Mouse (Mus musculus) lung, postnatal 0 days (tissue): Measurements from ENCODE around the gene Acat3. TPM values are rescaled to one million over a fixed set of nuclear protein-coding genes. Genes with fewer than 3 reads are reported as not detected.
"Not testable (repeated sequence)": the region's sequence is repeated elsewhere in the genome, so short reads cannot be mapped to it uniquely, and the experiment has no call there.

ENCODE experiments used
- ATAC-seq: fragments of 200-750 bp; cut with Nextera tagmentation; 2 replicates; pipeline ENCODE4 v1.8.0; 2017; ENCODE audit warnings: moderate library complexity
- DNase-seq: peaks from one replicate; pipeline ENCODE4 v3.0.0-alpha.2; 2016; ENCODE audit warnings: low spot score
- H3K27ac ChIP-seq: fragments of 300-500 bp; sonication (generic); 2 replicates; pipeline ENCODE4 v1.5.1; 2014; ENCODE audit warnings: antibody characterized with exemption, mild to moderate bottlenecking, low read length, mixed read lengths
- H3K27me3 ChIP-seq: fragments of 300-500 bp; sonication (generic); replicated peaks from 2 replicates; pipeline ENCODE4 v1.6.1; 2014; ENCODE audit warnings: low read length, mixed read lengths; ENCODE audit not compliant: insufficient read depth
- H3K36me3 ChIP-seq: fragments of 300-500 bp; sonication (generic); 2 replicates; pipeline ENCODE4 v1.6.1; 2014; ENCODE audit warnings: low read length, mixed read lengths; ENCODE audit not compliant: insufficient read depth
- H3K4me1 ChIP-seq: fragments of 300-500 bp; sonication (generic); 2 replicates; pipeline ENCODE4 v1.6.1; 2014; ENCODE audit warnings: antibody characterized with exemption, low read depth, low read length, mixed read lengths; ENCODE audit not compliant: insufficient read depth
- H3K4me2 ChIP-seq: fragments of 300-500 bp; sonication (generic); replicated peaks from 2 replicates; pipeline ENCODE4 v1.6.1; 2014; ENCODE audit warnings: low read depth, mild to moderate bottlenecking, low read length, moderate library complexity, mixed read lengths
- H3K4me3 ChIP-seq: fragments of 300-500 bp; sonication (generic); 2 replicates; pipeline ENCODE4 v1.5.1; 2014; ENCODE audit warnings: low read depth, low read length
- H3K9ac ChIP-seq: fragments of 300-500 bp; sonication (generic); replicated peaks from 2 replicates; pipeline ENCODE4 v1.6.1; 2014; ENCODE audit warnings: low read depth, mild to moderate bottlenecking
- H3K9me3 ChIP-seq: fragments of 300-500 bp; sonication (generic); 2 replicates; pipeline ENCODE4 v1.6.1; 2016; ENCODE audit warnings: low read length, mixed read lengths
- CTCF ChIP-seq: IDR thresholded peaks from 2 replicates; pipeline ENCODE4 v1.5.1; 2016; ENCODE audit warnings: antibody characterized with exemption, mild to moderate bottlenecking
- EP300 ChIP-seq: IDR thresholded peaks from 2 replicates; pipeline ENCODE4 v1.6.1; 2016; ENCODE audit warnings: antibody characterized with exemption, mild to moderate bottlenecking, control low read depth
- WGBS: fragments of 180-500 bp; shearing (Covaris S2); extraction: QIAGEN DNeasy Blood & Tissue Kit; methylation state at CpG from one replicate; pipeline ENCODE4 v1.1.7; 2014; 5-methylcytosine and 5-hydroxymethylcytosine counted together
- polyA plus RNA-seq: library from polyadenylated mRNA; unstranded; fragments of >200 nt; fragmentation: Nextera tagmentation; extraction: Ambion mirVana; gene quantifications from 2 replicates; pipeline ENCODE4 v1.2.1, GENCODE M21; 2015

The Acat3 gene
- polyA plus RNA-seq, 1 experiment from 2014 or later, result 0.39 TPM

DNA sequence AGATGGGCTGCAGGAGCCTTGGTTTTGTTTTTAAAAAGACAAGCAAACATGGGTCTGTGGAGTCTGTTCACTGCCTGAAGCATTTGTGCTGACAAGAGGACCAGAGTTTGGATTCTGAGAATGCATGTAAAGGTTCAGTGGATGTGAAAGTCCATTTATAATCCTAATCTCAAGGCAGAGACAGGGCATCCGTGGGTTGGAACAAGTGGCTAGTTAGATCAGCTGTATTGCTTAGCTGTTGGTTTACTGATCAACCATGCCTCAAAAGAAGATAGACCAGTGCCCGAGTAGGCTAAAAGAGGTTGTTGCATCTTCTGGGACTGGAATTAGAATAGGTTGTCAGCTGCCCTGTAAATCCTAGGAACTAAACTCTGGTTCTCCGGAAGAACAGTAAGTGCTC lies 23.1 kb upstream of the Acat3 start:
- Histone ChIP-seq H3K27ac (peak overlapping the region; percentile 32), H3K4me1 (peaks cover 3% of the 10 kb centered on the region; the same call in 1 of the 2 replicates), H3K27me3 (no peaks in the 10 kb centered on the region), H3K9ac (no peak overlapping the region), H3K36me3 (no peaks in the 10 kb centered on the region), H3K9me3 (no peaks in the 10 kb centered on the region), H3K4me3 (no peak overlapping the region), H3K4me2 (no peak overlapping the region)
- ATAC-seq (no peak), DNase-seq (no peak)
- TF ChIP-seq EP300 (no peak), CTCF (no peak)
- 52% methylated on average over 3 of the region's 3 CpGs for WGBS

- H3K36me3 ChIP-seq, result no peaks in the 10 kb centered on the region
- peak within 1 kb of the TSS; percentile 59 for H3K4me2 ChIP-seq
- H3K9me3 ChIP-seq, result no peaks in the 10 kb centered on the region
- TF ChIP-seq CTCF, result no peak
- DNase-seq (peak; percentile 95), ATAC-seq (peak; percentile 98)
- H3K27me3 ChIP-seq, result no peaks in the 10 kb centered on the region
- H3K27ac ChIP-seq, result peak within 1 kb of the TSS; percentile 71
- H3K4me1 ChIP-seq, result peaks cover 3% of the 10 kb centered on the region; the same call in 1 of the 2 replicates
- H3K9ac ChIP-seq, result peak within 1 kb of the TSS; percentile 45; the same call in 1 of the 2 replicates
- WGBS, result 2% methylated on average over 29 of the region's 42 CpGs
- peak within 1 kb of the TSS; percentile 64 for H3K4me3 ChIP-seq
Observed at GRCm38 (mm10) chr17:12960331-12960873, 20.0 kb upstream of the Acat3 start, which contains the start of gene Acat2. Gene Acat2 (minus strand): TSS chr17:12960747.

DNA sequence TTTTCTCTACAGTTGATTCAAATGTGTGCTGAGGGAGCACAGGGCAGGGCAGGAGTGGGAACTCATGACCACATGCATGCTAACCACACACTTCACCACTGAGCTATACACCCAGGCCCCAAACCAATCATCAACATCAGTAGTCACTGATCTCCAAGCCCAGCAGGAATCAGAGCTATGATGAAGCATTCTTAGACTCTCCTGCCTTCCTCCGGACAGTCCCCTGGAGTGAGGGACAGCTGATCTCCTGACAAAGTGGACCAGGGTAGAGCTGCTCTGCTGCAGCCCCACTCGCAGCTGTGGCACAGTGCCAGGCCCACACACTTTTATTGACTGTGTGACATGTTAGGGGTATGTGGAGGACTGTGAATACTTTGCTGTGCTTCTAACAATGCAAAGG lies 19.0 kb upstream of the Acat3 start:
- ATAC-seq, H3K36me3 ChIP-seq, H3K9me3 ChIP-seq, H3K9ac ChIP-seq, H3K4me2 ChIP-seq, H3K4me3 ChIP-seq, DNase-seq, H3K4me1 ChIP-seq, H3K27me3 ChIP-seq, H3K27ac ChIP-seq: not testable (repeated sequence)
- 31% methylated on average over 1 of the region's 2 CpGs for WGBS

- Histone ChIP-seq H3K9me3 (no peaks in the 10 kb centered on the region), H3K9ac (no peak overlapping the region), H3K4me2 (no peak overlapping the region), H3K27me3 (no peaks in the 10 kb centered on the region), H3K27ac (no peak overlapping the region), H3K36me3 (no peaks in the 10 kb centered on the region), H3K4me1 (peaks cover 3% of the 10 kb centered on the region; the same call in 1 of the 2 replicates), H3K4me3 (no peak overlapping the region)
- no peak for TF ChIP-seq EP300
- TF ChIP-seq CTCF, result no peak
- DNase-seq (no peak), ATAC-seq (no peak)
- WGBS, result 87% methylated on average over 8 of the region's 8 CpGs
Observed at GRCm38 (mm10) chr17:12956664-12957063, 16.3 kb upstream of the Acat3 start.

GRCm38 (mm10) chr17:12949669-12950068 lies 9.3 kb upstream of the Acat3 start:
- Histone ChIP-seq H3K9ac (no peak overlapping the region), H3K9me3 (no peaks in the 10 kb centered on the region), H3K36me3 (0 out of 2 replicates have a peak, but pooled peaks cover under 1% of the 10 kb centered on the region), H3K4me1 (no peaks in the 10 kb centered on the region), H3K27ac (no peak overlapping the region), H3K4me3 (no peak overlapping the region), H3K27me3 (no peaks in the 10 kb centered on the region), H3K4me2 (no peak overlapping the region)
- 86% methylated on average over 5 of the region's 5 CpGs for WGBS
- DNase-seq, result no peak
- no peak for ATAC-seq
- TF ChIP-seq CTCF (no peak), EP300 (no peak)

- TF ChIP-seq CTCF (no peak), EP300 (no peak)
- Histone ChIP-seq H3K27ac (no peak overlapping the region), H3K9me3 (no peaks in the 10 kb centered on the region), H3K4me1 (no peaks in the 10 kb centered on the region), H3K27me3 (no peaks in the 10 kb centered on the region), H3K36me3 (0 out of 2 replicates have a peak, but pooled peaks cover 6% of the 10 kb centered on the region), H3K4me2 (no peak overlapping the region), H3K9ac (no peak overlapping the region), H3K4me3 (no peak overlapping the region)
- DNase-seq (no peak), ATAC-seq (no peak)
- 86% methylated on average over 6 of the region's 6 CpGs for WGBS
Observed at GRCm38 (mm10) chr17:12942459-12943162, 2.2 kb upstream of the Acat3 start.
